Mouse (Mus musculus): Measurements from ENCODE around the gene Adgrb2. TPM values are rescaled to one million over a fixed set of nuclear protein-coding genes. Genes with fewer than 3 reads are reported as not detected.

The Adgrb2 gene
- polyA plus RNA-seq, 1 experiment, result 116 TPM

GRCm38 (mm10) chr4:129967024-129968014 is 17.4 kb upstream of the Adgrb2 start:
- Histone ChIP-seq H3K4me1 (ENCODE audit: control insufficient read depth, insufficient read depth, low read length) (peaks cover 24% of the 10 kb centered on the region), H3K4me3 (replicated peaks; ENCODE audit: insufficient read depth, low read depth, low read length) (no peak overlapping the region), H3K27ac (ENCODE audit: insufficient read depth, low read length) (no peak overlapping the region), H3K27me3 (ENCODE audit: control insufficient read depth, insufficient read depth, low read length) (no peaks in the 10 kb centered on the region)
- WGBS, result 12% methylated on average over 13 of the region's 13 CpGs
- no peak for TF ChIP-seq POLR2A (IDR thresholded peaks at IDR 0.05; ENCODE audit: borderline replicate concordance, insufficient read depth, low read length)
- no peak for TF ChIP-seq CTCF (IDR thresholded peaks at IDR 0.05; ENCODE audit: borderline replicate concordance, insufficient read depth, low read depth, low read length)
- peak; percentile 53 to 69 for DNase-seq

- Histone ChIP-seq H3K4me1 (ENCODE audit: control insufficient read depth, insufficient read depth, low read length) (peaks cover 27% of the 10 kb centered on the region), H3K27me3 (ENCODE audit: control insufficient read depth, insufficient read depth, low read length) (no peaks in the 10 kb centered on the region), H3K27ac (ENCODE audit: insufficient read depth, low read length) (no peak overlapping the region), H3K4me3 (replicated peaks; ENCODE audit: insufficient read depth, low read depth, low read length) (no peak overlapping the region)
- TF ChIP-seq POLR2A (IDR thresholded peaks at IDR 0.05; ENCODE audit: borderline replicate concordance, insufficient read depth, low read length) (no peak), CTCF (IDR thresholded peaks at IDR 0.05; ENCODE audit: borderline replicate concordance, insufficient read depth, low read depth, low read length) (no peak)
- 75% methylated on average over 8 of the region's 8 CpGs for WGBS
- DNase-seq, result no peak
These were observed 14.5 kb upstream of the Adgrb2 start for GRCm38 (mm10) chr4:129970168-129970567.

DNA sequence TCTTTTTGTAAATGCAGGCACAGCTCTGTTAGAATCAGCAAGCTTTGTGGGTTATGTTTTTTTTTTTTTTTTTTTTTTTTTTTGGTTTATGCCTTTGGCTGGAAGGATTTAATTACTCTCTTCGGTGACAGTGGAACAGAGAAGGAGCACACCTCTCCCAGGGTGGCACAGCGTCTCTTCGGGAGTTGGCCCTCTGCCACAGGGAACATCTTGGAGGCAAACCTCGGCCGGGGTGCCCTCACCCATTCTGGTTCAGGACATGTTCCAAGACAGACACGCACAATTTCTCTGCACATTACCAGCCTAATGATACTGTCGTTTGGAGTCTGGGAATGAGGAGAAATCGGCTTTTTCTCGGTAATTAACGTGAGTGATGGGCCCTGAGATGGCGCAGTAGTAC is 13.8 kb upstream of the Adgrb2 start:
- H3K27me3 ChIP-seq (ENCODE audit: control insufficient read depth, insufficient read depth, low read length), result no peaks in the 10 kb centered on the region
- H3K27ac ChIP-seq (ENCODE audit: insufficient read depth, low read length), result no peak overlapping the region
- no peak for DNase-seq
- H3K4me3 ChIP-seq (replicated peaks; ENCODE audit: insufficient read depth, low read depth, low read length), result no peak overlapping the region
- H3K4me1 ChIP-seq (ENCODE audit: control insufficient read depth, insufficient read depth, low read length), result peaks cover 27% of the 10 kb centered on the region
- WGBS, result 31% methylated on average over 11 of the region's 11 CpGs
- TF ChIP-seq POLR2A (IDR thresholded peaks at IDR 0.05; ENCODE audit: borderline replicate concordance, insufficient read depth, low read length) (no peak), CTCF (IDR thresholded peaks at IDR 0.05; ENCODE audit: borderline replicate concordance, insufficient read depth, low read depth, low read length) (no peak)

GRCm38 (mm10) chr4:129971989-129972388 is 12.7 kb upstream of the Adgrb2 start:
- H3K4me1 ChIP-seq (ENCODE audit: control insufficient read depth, insufficient read depth, low read length), result peaks cover 17% of the 10 kb centered on the region
- H3K27me3 ChIP-seq (ENCODE audit: control insufficient read depth, insufficient read depth, low read length), result no peaks in the 10 kb centered on the region
- DNase-seq, result no peak
- no peak overlapping the region for H3K4me3 ChIP-seq (replicated peaks; ENCODE audit: insufficient read depth, low read depth, low read length)
- TF ChIP-seq CTCF (IDR thresholded peaks at IDR 0.05; ENCODE audit: borderline replicate concordance, insufficient read depth, low read depth, low read length) (no peak), POLR2A (IDR thresholded peaks at IDR 0.05; ENCODE audit: borderline replicate concordance, insufficient read depth, low read length) (no peak)
- WGBS, result 35% methylated on average over 7 of the region's 7 CpGs
- no peak overlapping the region for H3K27ac ChIP-seq (ENCODE audit: insufficient read depth, low read length)

GRCm38 (mm10) chr4:129974285-129974684 is 10.4 kb upstream of the Adgrb2 start:
- no peak overlapping the region for H3K27ac ChIP-seq (ENCODE audit: insufficient read depth, low read length)
- TF ChIP-seq CTCF (IDR thresholded peaks at IDR 0.05; ENCODE audit: borderline replicate concordance, insufficient read depth, low read depth, low read length) (no peak), POLR2A (IDR thresholded peaks at IDR 0.05; ENCODE audit: borderline replicate concordance, insufficient read depth, low read length) (no peak)
- no peak overlapping the region for H3K4me3 ChIP-seq (replicated peaks; ENCODE audit: insufficient read depth, low read depth, low read length)
- WGBS, result 58% methylated on average over 9 of the region's 9 CpGs
- H3K27me3 ChIP-seq (ENCODE audit: control insufficient read depth, insufficient read depth, low read length), result no peaks in the 10 kb centered on the region
- DNase-seq, result no peak
- H3K4me1 ChIP-seq (ENCODE audit: control insufficient read depth, insufficient read depth, low read length), result peaks cover 17% of the 10 kb centered on the region

DNA sequence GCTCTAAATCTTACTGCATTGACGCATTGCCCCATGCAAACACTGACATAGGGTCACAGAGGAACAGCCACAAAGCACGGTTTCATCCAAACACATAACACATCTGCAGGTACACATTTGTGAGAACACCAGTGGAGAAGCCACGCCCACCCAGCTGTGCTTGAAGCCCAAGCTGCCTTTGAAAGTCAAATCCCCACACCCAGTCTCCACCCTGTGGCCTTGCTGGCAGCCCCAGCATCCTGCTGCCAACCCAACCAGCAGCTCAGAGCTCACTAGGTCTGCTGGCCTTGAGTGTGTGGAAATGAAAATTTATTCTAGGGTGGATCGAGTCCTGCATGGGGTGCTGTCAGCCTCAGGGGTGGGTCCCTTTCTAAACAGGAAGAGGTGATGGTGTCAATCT is 7.4 kb upstream of the Adgrb2 start:
- WGBS, result 85% methylated on average over 4 of the region's 4 CpGs

GRCm38 (mm10) chr4:129978227-129978626 is 6.4 kb upstream of the Adgrb2 start:
- 38% methylated on average over 4 of the region's 4 CpGs for WGBS
- H3K27ac ChIP-seq (ENCODE audit: insufficient read depth, low read length), result no peak overlapping the region
- DNase-seq, result peak in 1 of 2 experiments; percentile 53
- no peaks in the 10 kb centered on the region for H3K27me3 ChIP-seq (ENCODE audit: control insufficient read depth, insufficient read depth, low read length)
- TF ChIP-seq POLR2A (IDR thresholded peaks at IDR 0.05; ENCODE audit: borderline replicate concordance, insufficient read depth, low read length), result no peak
- no peak for TF ChIP-seq CTCF (IDR thresholded peaks at IDR 0.05; ENCODE audit: borderline replicate concordance, insufficient read depth, low read depth, low read length)
- no peak overlapping the region for H3K4me3 ChIP-seq (replicated peaks; ENCODE audit: insufficient read depth, low read depth, low read length)
- peaks cover 12% of the 10 kb centered on the region for H3K4me1 ChIP-seq (ENCODE audit: control insufficient read depth, insufficient read depth, low read length)

More for the DNA sequence above, 7.4 kb upstream of the Adgrb2 start:
- no peak for DNase-seq
- H3K4me1 ChIP-seq (ENCODE audit: control insufficient read depth, insufficient read depth, low read length), result peaks cover 13% of the 10 kb centered on the region
- TF ChIP-seq POLR2A (IDR thresholded peaks at IDR 0.05; ENCODE audit: borderline replicate concordance, insufficient read depth, low read length), result no peak
- no peak for TF ChIP-seq CTCF (IDR thresholded peaks at IDR 0.05; ENCODE audit: borderline replicate concordance, insufficient read depth, low read depth, low read length)
- H3K4me3 ChIP-seq (replicated peaks; ENCODE audit: insufficient read depth, low read depth, low read length), result no peak overlapping the region
- no peaks in the 10 kb centered on the region for H3K27me3 ChIP-seq (ENCODE audit: control insufficient read depth, insufficient read depth, low read length)
- H3K27ac ChIP-seq (ENCODE audit: insufficient read depth, low read length), result no peak overlapping the region

GRCm38 (mm10) chr4:129978930-129979329 is 5.7 kb upstream of the Adgrb2 start:
- Histone ChIP-seq H3K27ac (ENCODE audit: insufficient read depth, low read length) (no peak overlapping the region), H3K4me3 (replicated peaks; ENCODE audit: insufficient read depth, low read depth, low read length) (no peak overlapping the region), H3K27me3 (ENCODE audit: control insufficient read depth, insufficient read depth, low read length) (no peaks in the 10 kb centered on the region), H3K4me1 (ENCODE audit: control insufficient read depth, insufficient read depth, low read length) (peaks cover 19% of the 10 kb centered on the region)
- no peak for DNase-seq
- TF ChIP-seq CTCF (IDR thresholded peaks at IDR 0.05; ENCODE audit: borderline replicate concordance, insufficient read depth, low read depth, low read length) (no peak), POLR2A (IDR thresholded peaks at IDR 0.05; ENCODE audit: borderline replicate concordance, insufficient read depth, low read length) (no peak)
- 81% methylated on average over 4 of the region's 4 CpGs for WGBS
